Mouse (Mus musculus): ENCODE results near the gene Vamp4. TPM values are rescaled to one million over a fixed set of nuclear protein-coding genes. Genes with fewer than 3 reads are reported as not detected.

The Vamp4 gene
- total RNA-seq, 2 experiments from 2014 or later: 38.4 to 40.7 TPM

- peak in 1 of 2 experiments; percentile 56 for DNase-seq (ENCODE audit: low spot score in 2 of 2)
Observed at GRCm38 (mm10) chr1:162643752-162644151, 73.4 kb downstream of the Vamp4 start.

DNA sequence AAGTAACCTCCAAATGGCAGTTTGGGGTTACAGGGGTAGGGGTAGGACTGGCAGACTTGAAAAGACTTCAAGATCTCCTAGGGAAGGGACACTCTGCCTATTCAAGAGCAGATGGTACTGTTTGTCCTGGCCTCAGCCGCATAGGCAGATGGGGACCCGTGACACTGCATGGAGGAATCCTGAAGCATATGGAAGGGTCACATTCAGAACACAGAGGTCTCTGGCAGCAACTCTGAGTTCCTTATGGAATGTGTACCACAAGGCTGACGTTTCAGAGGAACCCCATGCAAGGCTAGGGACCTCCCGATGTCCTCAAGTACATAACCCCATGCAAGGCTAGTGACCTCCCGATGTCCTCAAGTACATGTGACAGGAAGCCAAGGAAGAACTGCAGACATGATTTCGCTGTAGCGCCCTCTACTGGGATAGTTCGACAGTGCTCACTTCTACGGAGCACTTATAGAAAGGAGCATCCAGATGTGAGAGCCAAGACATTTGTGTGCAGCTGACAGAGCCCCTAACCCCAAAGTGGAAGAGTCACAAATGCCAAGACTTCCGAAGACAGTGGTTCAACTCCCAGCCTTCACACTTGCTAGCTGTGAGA is 75.9 kb downstream of the Vamp4 start:
- no peak for DNase-seq (ENCODE audit: low spot score in 2 of 2)

DNA sequence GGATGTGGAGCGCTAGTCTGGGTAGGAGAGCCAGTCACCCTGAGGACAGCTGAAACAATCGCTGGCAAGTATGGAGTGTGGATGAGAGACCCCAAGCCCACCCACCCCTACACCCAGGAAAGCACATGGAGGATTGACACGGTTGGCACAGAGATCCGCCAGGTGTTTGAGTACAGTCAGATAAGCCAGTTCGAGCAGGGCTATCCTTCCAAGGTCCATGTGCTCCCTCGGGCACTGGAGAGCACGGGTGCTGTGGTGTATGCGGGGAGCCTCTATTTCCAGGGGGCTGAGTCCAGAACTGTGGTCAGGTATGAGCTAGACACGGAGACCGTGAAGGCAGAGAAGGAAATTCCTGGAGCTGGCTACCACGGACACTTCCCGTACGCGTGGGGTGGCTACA is 78.1 kb downstream of the Vamp4 start:
- DNase-seq (ENCODE audit: low spot score in 2 of 2): no peak

Other genes with a start within 250 kb of the Vamp4 start
- gene Dnm3, start 92.5 kb upstream of the Vamp4 start, total RNA-seq (2021): 10 to 100 TPM in 1 of 2 experiments, 1 to 10 TPM in 1; 8.6 to 15.4 TPM
- 10 to 100 TPM; 18.5 to 21.4 TPM for gene Mettl13, start 22.0 kb upstream of the Vamp4 start, total RNA-seq (2021)
- gene Myoc, start 68.6 kb downstream of the Vamp4 start, total RNA-seq (2021): 1 to 10 TPM; 2.8 to 3.3 TPM
- not detected for gene Myocos, start 87.7 kb downstream of the Vamp4 start, total RNA-seq (2021)
- gene Prrc2c, start 170.0 kb downstream of the Vamp4 start, total RNA-seq (2021): 100 to 1,000 TPM; 117 to 194 TPM
- gene Fmo4, start 243.5 kb downstream of the Vamp4 start, total RNA-seq (2021): 1 to 10 TPM; 1.9 to 2.3 TPM

Measured in adrenal gland, adult 18-20 months (tissue).